Mouse (Mus musculus) frontal cortex, postnatal 10 days (tissue): ENCODE measurements around the gene Elf2.

ENCODE experiments used
- DNase-seq, 2 experiments: peaks; one replicate each; pipeline ENCODE4 v3.0.0; 2022; ENCODE audit warnings: low spot score in 2 of 2, mixed read lengths in 1 of 2

Gene Elf2

DNA sequence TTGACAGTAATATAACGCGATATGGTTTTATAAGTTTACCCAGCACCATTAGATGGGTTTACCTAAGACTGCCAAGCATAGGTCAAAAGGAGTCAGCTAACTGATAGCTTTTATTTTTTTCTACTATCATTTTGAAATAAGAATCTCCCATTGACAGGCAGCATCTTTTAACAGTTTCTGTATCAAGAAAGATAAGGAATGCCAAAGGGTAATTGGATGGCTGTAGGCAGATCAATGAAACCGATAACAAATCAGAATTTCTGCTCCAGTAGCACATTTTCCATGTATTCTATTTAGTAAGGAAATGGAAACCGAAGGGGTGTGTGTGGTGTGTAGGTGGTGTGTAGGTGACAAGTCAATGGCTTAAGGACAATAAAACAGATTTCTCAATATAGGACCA, 62.0 kb downstream of the Elf2 start:
- DNase-seq = no peak

DNA sequence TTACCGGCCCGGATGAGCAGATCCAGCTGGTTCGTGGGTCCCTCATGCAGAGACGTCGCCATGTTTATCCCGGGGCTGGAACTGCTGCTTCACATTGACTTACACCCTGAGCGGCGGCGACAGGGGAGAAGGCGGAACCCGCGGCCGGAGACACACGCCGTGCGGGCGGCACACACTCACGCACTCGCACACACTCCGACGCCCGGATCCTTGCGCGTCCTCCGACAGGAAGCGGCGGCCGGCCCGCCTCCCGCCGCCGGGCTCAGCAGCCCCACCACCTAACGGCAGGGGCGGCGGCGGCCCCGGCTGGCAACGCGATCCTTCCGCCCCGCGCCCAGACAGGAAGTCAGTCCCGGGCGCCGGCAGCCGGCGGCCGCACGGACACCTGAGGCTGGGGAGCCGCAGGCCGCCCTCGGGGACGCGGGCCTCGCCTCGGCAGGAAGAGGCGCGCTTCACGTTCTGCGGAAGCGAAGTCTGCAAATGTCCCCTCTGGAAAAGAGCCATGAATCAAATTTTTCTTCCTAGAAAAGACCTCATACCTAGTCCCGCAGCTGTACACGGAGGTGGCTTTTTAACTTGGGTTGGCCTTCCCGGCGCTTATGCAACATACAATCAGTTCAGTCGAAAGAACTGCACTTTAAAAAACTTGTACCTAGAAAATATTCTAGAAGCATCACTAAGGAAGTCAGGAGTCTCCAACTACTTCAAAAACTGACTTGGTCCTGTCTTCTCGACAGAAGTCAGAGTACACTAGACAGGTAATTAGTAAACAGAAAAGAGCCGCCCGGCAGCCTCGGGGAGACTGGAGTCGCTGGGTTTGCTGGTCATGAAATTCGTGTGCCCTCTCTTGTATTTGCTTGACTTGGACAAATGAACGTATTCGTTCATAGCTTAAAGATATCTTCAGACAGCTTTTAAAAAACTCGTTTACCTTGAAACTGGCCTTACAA, 63.0 kb downstream of the Elf2 start:
- peak; percentile 80 to 83 for DNase-seq

DNA sequence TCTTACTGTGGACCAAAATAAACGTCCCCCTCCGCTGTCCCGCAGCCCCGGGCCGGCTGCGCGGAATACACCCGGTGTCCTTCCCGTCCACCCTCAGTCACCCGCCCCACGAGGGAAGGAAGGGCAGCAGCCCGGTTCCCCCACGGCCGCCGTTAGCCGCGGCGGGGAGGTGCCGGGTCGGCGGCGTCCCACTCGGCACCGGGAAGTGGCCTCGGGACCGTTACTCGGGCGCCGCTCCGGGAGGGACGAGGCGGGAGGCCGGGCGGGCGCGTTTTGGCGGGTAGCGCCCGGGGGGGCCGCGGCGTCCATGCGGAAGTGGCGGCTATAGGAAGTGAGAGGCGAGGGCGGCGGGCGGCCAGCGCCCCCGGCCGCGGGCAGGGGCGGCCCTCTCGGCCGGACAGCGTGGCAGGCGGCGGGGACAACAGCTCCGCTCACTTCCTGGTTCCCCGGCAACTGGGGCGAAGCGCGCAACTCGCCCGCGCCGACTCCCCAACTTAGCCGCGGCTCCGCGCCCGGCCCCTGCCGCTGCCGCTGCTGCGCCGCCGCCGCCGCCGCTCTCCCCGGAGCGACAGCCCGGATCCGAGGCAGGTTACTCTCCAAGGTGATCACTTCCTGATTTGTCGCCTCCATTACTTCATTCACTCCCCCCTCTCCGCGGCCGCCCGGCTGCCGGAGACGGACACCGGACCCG, 63.9 kb downstream of the Elf2 start:
- peak; percentile 31 to 61 for DNase-seq

DNA sequence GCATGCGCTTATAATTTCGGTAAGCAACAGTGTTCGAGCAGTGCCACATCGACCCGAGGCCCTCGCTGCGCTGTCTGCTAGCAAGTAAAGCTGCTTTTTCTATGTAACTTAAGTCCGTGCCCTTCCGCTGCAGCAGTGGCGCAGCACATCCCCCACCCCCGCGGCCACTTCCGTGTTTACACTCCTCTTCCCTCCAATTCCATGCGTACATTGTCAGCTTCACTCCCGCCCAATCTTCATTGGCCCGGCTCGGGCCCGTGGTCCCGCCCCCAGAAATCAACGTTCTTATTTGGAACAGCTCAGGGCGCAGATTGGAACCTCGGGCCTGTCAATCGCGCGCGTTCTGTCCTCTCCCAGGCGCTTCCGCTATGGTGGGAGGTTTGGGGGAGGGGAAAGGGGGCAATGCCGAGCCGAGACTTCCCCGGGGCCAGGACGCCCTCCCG, 64.5 kb downstream of the Elf2 start:
- DNase-seq = peak; percentile 97 to 98

DNA sequence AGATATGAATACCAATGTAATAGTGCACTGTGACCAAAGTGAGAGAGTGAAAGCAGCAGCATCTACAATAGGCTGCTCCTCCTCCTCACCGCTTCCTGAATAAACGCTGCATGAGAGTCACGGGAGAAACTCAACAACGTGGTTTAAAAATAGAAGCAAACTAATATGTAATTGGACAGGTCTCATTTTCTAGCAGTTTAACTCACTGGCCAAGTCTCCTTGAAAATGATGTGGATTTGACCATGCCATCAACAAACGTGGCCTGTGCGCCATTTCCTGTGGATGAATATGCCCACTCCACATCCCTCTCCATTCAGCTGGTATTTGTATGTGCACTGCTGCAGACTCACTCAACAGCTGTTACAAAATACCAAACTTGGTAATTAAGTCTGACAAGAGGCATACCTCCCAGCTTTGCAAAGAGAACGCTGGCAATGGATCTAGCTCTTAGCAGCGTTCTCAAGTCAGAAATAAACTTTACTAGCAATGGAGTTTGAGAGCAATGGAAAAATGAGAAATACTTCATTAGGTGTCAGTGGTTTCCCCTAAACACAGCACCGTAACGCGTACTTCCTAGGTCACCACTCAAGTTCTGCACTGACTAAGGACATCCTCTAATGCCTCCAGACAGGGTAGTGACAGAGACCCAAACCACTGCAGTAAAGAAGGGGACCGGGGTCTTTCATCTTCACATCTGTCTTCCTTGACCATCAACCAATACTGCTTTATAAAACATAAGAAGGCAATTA, 70.2 kb downstream of the Elf2 start:
- DNase-seq = no peak

DNA sequence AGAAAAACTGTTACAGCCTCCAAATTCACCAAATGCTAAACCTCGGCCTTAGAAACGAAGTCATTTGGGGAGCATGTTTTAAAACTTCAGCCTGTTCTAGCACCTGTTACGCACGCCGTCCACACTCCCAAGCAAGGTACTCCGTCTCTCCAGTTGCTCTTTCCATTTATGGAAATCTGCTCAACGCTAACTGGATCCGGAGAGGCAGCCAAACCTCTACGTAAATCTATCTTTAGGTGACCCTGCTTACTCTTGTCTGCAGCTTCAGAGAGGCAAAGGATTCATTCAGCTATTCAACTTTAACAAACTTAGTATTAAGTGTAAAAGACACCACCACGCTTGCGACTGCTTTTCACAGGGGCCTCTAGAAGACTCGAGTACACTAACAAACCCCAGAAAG, 72.0 kb downstream of the Elf2 start:
- DNase-seq = no peak

DNA sequence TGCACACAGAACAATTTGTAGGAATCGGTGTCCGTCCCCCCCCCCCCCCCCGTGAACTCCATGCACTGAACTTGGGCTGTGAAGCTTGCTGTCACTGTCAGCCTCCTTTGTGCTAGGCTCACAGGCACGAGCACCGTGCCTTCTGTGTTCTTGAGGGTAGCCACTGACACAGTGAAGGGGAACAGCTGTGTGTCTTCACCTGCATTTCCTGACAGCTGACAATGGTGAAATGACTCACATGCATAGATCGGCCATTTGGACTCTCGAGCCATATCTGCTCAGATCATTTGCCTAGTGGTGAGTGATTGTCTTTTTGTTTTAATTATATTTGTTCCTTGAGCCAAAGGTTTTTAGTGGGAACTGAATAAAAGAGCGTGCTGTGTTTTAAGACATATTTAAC, 77.5 kb downstream of the Elf2 start:
- DNase-seq = no peak

DNA sequence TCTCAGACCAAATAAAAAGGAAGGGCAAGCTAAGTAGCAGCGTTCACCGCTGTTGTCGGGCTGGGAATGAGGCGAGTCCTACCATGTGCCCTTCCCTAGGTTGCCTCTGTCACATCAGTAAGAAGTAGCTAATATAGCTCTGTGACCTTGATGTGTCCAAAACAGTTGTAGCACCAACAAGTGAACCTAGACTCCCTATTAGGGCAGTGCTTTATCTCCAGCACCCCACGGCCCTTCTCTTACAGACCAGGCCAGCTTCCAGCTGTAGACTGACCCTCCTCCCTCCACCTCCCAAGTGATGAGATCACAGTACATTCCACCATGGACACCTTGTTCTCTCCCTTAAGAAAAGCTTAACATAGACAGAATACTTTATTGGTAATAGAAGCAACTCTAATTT, 82.4 kb downstream of the Elf2 start:
- no peak for DNase-seq

DNA sequence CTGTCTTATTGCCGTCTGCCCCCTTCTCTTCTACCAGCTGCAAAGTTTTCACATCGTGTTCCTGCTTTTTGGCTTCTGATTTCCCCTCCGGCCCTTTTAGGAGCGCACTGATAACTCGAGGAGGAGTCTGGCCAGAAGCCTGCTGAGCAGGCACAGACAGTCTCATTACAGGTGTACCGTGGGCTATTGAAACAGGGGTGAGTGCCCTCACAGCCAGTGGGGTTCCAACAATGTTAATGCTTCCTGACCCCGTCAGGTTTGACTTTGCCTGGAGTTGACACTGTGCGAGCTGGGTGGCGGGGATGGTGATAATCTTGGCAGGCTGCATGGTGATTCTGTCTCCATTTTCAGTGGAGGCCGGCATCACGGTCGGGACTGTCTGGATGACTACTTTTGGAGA, 84.0 kb downstream of the Elf2 start:
- DNase-seq = no peak

DNA sequence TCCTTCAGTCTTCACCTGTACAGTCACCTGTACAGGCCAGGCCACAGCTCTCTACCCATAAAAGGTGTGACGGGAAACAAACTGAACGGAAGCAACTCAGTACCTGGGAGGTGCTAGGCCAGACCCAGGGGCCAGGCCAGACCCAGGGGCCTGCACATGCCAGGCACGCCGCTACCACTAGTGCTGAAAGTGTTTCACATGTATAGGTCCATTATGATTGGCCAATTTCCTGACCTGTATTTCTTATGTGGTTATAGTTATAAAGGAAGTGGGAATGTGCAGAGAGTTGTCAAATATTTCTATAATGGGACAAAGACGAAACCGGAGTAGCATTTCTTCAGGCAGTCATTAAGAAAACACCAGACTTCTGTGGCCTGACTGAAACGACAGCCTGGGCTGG, 85.7 kb downstream of the Elf2 start:
- no peak for DNase-seq

DNA sequence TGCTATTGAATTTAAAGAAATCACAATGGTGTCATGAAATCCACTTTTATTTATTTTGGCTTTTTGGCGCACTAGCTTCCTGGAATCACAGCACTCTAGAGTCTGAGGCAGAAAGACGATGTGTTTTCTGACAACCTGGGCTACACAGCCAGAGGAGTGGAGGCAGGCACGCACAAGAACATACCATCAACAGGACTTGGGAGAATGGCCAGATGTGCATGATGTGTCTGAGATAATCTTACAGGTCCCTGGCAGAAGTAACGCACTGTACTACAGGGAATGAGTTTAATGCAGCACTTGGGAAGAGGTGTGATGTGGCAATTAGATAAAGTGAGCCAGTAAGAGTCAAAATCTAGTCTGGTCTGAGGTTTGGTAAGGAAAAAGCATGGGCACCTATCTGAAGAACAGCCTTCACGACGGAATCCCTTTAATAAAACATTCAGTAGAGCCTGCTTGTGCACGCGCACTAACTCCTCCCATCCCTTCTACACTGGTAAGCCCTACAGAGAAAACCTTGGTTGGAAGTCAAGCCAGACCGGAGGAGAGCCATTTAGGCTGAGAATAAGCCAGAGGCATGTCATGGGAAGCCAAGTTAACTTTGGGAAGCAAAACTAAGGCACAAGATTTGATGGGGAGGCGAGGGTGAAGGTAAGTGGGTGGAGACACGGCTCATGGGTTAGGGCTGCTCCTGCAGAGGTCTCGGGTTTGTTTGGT, 87.6 kb downstream of the Elf2 start:
- no peak for DNase-seq

DNA sequence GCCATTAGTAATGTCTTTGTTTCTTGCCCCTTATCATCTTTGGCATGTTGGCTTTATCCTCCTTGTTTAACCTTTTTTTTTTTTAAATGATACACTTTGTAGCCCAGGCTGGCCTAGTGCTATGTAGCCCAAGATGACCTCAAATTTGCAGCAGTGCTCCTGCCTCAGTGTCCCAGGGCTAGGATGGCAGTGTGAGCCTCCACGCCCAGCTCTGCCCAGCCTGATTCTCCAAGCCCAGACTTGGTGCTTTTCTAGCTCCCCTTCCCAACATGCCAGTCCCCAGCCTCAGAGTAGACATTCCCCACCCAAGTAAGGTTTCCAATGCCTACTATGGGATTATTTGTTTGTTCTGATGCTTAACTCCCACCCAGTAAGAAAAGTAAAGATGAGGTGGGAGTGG, 88.2 kb downstream of the Elf2 start:
- DNase-seq = no peak

DNA sequence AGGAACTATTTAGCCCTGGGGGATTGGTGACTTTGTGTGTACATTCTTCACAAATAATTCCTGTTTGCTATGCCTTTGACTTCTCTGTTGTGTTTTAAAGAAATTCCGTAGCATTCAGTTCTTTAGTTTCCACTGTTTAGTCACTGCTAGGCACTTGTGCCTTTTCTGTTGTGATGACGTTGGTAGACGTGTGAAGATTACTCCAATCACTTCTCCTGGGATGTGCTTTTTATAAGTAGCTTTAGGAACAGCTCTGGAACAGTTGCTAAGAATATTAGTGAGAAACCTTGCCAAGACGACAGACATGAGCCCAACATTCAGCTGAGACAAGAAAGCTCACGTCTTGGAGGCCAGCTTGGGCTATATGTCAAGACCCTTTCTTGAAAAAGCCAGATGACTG, 89.4 kb downstream of the Elf2 start:
- DNase-seq = no peak

DNA sequence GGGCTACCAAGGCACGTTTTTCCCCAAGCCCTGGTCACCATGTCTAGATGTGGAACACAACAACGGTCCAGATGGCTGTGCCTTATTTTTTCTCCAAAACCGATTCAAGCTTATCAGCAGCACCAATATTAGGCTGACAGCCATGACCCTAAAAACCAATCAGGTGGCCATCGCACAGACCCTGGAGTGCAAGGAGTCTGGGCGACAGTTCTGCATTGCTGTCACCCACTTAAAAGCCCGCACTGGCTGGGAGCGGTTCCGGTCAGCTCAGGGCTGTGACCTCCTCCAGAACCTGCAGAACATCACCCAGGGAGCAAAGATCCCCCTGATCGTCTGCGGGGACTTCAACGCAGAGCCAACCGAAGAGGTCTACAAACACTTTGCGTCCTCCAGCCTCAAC, 90.6 kb downstream of the Elf2 start:
- DNase-seq = no peak

DNA sequence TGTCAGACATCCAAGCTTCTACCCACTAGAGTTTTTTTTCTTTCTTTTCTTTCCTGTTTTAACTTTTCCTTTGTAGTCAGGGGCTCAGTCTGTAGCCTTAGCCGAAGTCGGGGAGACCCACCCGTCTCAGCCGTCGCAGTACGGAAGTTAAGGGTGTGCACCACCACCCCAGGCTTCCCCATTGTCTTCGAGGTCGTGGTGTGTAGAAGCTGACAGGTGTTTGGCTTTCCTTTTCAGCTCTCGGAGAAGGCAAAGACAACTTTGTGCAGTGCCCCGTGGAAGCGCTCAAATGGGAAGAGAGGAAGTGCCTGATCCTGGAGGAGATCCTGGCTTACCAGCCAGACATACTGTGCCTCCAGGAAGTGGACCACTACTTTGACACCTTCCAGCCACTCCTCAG, 91.0 kb downstream of the Elf2 start:
- DNase-seq = no peak

DNA sequence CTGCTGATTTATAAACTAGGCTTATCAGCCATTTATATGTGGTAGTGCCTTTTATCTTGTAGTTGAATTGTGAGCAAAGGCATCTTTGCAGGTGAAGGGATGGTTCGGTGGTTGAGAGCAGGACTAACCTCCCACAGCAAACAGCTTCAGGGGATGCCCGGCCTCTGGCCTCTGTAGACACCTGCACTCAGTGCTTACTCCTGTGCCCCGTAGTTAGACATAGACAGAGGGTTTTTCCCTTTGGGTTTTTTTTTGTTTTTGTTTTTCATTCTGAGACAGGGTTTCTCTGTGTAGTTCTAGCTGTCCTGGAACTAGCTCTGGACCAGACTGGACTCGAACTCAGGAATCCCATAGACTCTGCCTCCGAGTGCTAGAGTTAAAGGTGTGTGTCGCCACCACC, 91.9 kb downstream of the Elf2 start:
- DNase-seq = no peak

DNA sequence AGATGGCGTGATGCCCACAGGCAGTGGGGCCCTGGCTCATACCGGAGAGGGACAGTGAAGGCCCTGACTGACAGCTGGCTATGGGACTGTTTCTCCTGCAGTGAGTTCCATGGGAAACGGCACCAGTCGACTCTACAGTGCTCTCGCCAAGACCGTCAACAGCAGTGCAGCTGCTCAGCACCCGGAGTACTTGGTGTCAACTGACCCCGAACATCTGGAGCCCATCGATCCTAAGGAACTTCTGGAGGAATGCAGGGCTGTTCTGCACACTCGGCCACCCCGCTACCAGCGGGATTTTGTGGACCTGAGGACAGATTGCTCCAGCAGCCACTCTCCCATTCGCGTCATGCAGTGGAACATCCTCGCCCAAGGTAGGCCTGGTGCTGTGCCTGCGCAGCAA, 92.8 kb downstream of the Elf2 start:
- no peak for DNase-seq

DNA sequence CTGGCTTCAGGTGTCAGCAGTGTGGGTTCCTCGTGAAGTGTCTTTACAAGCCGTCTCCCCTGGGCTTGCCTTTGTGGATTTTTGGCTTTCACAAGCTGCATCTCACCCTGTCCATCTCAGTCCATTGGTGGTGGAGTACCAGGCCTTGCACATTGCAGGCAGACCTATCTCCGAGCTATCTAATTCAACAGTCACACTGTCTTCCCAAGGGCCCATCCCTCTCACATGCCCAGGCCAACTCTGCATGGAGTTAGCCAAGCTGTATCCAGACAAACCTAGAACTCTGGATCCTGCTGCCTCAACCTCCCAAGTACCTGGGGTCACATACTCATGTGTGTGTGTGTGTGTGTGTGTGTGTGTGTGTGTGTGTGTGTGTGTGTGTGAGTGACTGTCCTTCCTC, 100.9 kb downstream of the Elf2 start:
- no peak for DNase-seq

DNA sequence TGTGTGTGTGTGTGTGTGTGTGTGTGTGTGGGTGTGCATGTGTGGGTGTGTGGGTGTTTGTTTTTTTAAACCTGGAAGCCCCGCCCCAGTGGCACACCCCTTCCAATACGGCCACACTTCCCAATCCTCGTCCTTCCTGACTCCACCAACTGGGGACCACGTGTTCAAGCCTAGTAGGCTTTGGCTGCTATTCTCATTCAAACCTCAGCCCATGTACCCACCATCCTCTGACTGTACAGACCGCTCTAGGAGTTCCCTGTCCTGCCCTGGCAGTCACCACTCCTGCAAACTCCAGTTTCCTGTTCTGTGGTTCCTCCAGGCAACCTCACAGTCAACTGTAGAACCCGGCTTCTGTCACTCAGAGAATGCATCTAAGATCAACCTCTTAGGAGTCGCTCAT, 101.9 kb downstream of the Elf2 start:
- DNase-seq = no peak

DNA sequence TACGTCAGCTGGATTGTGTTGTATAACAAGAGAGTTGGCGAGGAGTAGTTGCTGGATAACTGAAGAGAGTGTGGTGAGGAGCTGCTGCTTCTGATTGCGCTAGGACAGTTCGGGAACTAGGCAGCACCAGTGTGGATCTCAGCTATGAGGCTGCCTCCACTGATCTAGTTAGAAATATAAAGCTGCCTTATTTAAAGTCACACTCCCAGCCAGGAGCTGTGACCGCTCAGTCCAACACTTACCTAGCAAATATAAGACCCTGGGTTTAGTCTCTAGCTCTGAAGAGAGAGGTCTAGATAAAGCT, 105.8 kb downstream of the Elf2 start:
- no peak for DNase-seq

DNA sequence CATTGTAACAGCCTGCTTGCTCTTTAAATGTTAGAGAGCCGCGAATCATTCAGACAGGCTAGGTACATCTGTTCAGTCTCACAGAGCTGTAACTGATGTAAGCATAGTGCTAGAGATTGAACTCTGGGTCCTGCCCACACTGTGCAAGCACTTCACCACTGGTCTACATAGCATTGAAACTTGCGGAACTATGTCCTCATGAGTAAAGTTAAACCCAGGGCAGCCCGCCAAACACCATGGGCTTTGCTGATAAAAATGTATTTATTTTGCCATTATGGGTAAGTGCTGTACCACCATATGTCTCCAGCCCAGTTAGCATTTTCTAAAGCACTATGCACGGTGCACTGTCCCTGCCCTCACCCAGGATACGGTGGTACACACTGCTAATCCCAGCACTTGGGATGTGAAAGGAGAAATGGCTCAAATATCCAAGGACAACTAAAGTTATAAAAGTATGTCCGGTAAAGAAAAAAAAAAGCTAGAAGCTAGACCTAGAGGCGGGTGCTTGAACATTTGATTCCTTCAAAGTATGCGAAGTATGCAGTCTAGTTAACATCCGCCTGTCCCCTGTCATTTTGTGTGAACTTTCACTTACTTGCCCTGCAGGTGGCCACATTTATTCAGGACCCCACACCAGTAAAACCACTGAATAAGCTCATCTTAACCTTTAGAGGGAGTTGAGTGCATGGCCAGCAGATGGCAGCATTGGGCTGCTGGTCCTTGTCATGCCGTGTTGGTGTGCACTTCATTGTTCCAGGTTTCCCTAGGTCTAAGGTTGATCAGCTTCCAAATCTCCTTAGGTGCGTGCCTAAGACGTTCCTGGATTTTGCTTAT, 106.3 kb downstream of the Elf2 start:
- DNase-seq = peak in 1 of 2 experiments; percentile 69
